Mouse (Mus musculus): Measurements from ENCODE around the gene Fundc1.
A peak's percentile ranks its signal among the peaks of the same experiment; 100 is the strongest.
"Not testable (repeated sequence)": the region's sequence is repeated elsewhere in the genome, so short reads cannot be mapped to it uniquely, and the experiment has no call there.

Gene Fundc1

DNA sequence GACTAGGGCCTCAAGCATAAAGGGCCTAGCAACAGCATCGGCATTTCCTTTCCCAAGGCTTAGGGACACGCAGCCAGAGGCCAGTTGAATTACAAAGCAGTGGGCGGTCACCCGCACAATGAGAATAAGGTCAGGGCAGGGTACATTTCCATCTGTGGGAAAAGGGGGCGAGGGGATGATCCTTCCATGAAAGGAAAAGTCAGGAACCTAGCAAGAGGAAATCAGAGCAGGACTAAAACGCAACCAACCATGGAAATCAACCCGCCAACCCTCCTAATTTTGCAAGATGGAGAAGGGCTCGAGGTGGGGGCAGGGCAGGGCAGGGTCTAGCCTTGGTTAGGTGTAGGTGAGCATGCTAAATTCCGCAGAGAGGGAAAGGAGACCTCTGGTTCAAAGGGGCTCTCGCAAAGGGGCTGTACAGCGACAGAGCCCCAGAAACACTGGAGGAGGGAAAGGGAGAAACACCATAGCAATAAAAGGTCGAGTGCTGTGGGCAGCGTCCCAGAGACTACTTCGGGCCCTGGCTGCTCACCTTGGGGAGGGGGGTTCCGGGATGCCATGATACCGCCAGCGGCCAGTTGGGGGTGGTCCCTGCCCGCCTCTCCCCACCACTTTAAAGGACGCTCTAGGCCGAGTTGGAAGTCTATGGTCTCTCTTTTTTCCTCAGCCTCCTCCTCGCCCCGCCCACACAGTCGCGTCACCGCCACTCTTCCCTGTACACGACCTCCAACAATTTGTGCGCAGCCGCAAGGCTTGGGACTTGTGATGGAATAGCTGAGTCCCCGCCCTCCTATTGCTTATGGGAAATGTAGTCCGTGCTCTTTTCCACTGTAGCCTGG, at the start of gene Fundc1:
Fundc1 (minus strand) TSS at position 705 of the 839 bp plus-strand sequence.
- peak; percentile 92 to 94 for DNase-seq (ENCODE audit: low spot score in 2 of 2)

DNA sequence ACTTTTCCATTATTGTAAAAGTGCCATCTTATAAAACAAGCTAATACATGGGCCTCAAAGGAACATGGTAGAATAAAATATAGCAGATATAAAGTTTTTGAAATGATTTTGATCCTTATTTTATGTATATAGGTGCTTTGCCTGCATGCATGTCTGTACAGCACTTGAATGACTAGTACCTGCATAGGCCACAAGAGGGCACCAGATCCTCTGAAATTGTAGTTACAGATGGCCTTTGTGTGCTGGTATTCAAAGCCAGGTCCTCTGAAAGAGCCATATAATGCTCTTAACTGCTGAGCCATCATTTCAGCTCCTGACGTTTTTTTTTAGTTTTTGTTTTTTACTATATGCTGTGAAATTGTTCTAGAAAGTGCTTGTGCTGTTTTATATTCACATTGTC, 39.1 kb upstream of the Fundc1 start:
- no peak for DNase-seq (ENCODE audit: low spot score in 2 of 2)

DNA sequence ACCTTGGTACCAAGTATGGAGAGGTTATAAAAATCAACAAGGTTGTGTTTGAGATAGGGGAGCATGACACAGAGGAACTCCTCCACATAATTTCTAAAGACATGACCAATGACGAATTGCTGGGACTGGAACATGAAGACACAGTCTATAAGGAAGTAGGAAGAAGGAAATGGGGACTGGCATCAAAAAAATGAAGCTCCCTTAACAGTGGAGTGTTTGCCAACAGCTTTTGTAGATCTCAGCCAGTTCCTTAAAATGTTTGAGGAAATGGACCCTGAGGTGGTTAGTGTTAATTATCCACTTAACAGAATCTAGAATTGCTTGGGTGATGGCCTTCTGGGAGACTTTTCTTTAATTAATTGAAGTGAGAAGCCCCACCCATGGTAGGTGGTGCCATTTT, 36.6 kb upstream of the Fundc1 start:
- no peak for DNase-seq (ENCODE audit: low spot score in 2 of 2)

DNA sequence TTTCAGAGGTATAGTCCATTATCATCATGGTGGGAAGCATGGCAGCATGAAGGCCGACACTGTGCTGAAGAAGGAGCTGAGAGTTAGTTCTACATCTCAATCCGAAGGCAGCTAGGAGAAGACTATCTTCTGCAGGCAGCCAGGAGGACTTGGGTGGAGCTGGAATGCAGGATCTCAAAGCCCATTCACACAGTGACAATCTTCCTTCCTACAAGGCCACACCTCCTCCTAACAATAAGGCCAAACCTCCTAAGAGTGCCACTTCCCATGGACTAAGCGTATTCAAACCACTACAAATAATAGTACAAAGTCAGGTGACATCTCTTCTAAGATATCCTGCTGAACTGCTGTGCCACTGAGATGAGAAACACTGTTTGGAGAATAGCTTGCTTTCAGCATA, 35.5 kb upstream of the Fundc1 start:
- no peak for DNase-seq (ENCODE audit: low spot score in 2 of 2)

GRCm38 (mm10) chrX:17593331-17593730, 21.2 kb upstream of the Fundc1 start:
- no peak for DNase-seq (ENCODE audit: low spot score in 2 of 2)

DNA sequence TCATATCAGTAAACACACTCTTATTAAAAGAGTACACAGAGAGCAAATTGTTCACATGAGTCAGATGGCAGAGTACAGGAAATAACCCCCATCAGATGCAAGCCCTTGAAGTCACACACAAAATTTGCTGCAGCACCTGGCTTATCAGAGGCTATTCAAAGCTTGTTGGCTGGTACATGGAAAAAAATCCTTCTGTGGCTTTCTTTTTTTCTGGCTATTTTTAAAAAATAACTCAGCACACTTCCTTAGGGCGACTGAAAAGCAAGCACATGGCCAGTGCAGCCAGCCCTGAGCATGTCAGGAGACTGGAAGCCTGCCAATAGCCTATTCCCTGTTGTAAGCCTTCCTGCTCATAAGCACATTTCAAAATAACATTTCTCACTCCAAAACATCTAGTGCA, 18.6 kb upstream of the Fundc1 start:
- peak in 1 of 2 experiments; percentile 6 for DNase-seq (ENCODE audit: low spot score in 2 of 2)

GRCm38 (mm10) chrX:17571271-17571620, 879 bp downstream of the Fundc1 start:
- DNase-seq (ENCODE audit: low spot score in 2 of 2), result no peak

DNA sequence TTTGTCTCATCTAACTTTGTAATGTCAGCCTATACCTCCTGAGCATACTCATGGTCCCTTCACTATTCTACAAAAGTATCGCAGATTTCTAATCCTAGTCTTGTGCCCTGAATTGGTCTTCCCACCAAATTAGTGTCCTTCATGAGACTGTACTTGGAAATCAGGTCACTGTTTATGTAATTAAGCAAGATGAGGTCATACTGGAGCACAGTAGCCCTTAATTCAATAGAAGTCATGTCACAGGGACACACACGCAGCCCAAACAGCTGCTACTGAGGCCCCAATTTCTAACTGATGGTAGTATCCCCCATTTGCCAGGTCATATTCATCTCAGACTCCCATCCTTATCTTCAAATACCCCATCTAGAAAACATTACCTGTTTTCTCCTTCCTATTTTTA, 3.5 kb downstream of the Fundc1 start:
- DNase-seq (ENCODE audit: low spot score in 2 of 2), result no peak

DNA sequence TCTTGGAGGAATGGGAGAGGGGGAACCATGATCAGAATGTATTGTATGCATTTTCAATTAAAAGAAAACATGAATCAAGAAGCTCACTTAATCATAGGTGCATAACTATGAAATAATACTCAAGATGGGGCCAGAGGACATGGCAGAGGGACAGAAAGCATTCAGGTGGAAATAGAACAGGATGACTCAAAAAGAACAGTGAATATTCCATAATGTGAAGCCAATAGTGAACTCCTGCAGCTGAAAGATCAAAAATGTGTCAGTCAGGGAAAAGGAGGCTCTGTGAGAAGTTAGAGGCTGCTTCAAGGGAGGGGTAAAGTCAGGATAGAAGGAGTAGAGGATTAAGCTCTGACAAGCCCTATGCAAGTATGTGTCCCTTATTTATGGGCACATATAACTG, 6.4 kb downstream of the Fundc1 start:
- no peak for DNase-seq (ENCODE audit: low spot score in 2 of 2)

- no peak for DNase-seq (ENCODE audit: low spot score in 2 of 2)
Observed at GRCm38 (mm10) chrX:17564732-17565131, 7.4 kb downstream of the Fundc1 start.

DNA sequence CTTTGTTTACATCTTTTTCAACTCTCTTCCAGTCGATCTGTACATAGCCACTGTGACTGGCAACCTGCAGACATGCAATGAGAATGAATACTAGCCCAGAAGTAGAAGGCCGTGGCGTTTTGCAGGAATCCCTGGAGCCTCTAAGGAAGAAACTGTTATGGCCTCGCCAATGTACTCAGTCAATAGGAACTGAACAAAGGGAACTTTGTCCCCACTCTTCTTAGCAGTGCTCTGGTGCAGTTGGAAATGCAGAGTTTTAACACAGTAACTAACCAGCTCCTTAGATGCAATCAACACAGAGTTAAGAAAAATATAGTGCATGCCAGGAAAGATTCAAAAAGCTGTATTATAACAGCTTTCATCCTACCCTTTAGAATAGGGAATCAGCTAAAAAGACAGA, 13.4 kb downstream of the Fundc1 start:
- no peak for DNase-seq (ENCODE audit: low spot score in 2 of 2)

GRCm38 (mm10) chrX:17554488-17554887, 17.6 kb downstream of the Fundc1 start:
- DNase-seq (ENCODE audit: low spot score in 2 of 2), result no peak

DNA sequence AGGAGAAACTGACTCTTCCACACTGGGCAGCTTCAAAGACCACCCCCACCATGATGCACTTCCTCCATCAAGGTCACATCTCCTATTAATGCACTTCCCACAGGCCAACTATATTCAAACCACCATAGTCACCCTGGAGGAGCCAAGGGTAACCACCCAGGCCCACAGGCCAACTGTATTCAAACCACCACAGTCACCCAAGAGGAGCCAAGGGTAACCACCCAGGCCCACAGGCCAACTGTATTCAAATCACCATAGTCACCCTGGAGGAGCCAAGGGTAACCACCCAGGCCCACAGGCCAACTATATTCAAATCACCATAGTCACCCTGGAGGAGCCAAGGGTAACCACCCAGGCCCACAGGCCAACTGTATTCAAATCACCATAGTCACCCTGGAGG, 20.5 kb downstream of the Fundc1 start:
- DNase-seq (ENCODE audit: low spot score in 2 of 2), result not testable (repeated sequence)

- DNase-seq (ENCODE audit: low spot score in 2 of 2), result no peak
Observed at GRCm38 (mm10) chrX:17547143-17547806, 24.9 kb downstream of the Fundc1 start.

- no peak for DNase-seq (ENCODE audit: low spot score in 2 of 2)
Observed at GRCm38 (mm10) chrX:17544860-17545492, 27.1 kb downstream of the Fundc1 start.

DNA sequence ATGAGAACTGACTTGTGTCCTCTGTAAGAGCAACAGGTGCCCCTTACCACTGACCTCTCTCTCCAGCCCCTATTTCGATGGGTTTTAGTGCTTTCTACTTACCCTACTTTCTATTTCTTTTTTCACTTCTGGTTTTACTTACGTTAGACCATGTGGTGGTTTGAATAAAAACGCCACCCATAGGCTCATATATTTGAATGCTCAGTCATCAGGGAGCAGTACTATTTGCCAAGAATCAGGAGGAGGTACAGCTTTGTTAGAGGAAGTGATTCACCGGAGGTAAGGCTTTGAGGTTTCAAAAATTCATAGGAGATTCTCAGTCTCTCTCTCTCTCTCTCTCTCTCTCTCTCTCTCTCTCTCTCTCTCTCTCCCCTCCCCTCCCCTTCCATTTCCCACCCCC, 34.4 kb downstream of the Fundc1 start:
- DNase-seq (ENCODE audit: low spot score in 2 of 2), result no peak

- no peak for DNase-seq (ENCODE audit: low spot score in 2 of 2)
Observed at GRCm38 (mm10) chrX:17527008-17527407, 45.1 kb downstream of the Fundc1 start.

DNA sequence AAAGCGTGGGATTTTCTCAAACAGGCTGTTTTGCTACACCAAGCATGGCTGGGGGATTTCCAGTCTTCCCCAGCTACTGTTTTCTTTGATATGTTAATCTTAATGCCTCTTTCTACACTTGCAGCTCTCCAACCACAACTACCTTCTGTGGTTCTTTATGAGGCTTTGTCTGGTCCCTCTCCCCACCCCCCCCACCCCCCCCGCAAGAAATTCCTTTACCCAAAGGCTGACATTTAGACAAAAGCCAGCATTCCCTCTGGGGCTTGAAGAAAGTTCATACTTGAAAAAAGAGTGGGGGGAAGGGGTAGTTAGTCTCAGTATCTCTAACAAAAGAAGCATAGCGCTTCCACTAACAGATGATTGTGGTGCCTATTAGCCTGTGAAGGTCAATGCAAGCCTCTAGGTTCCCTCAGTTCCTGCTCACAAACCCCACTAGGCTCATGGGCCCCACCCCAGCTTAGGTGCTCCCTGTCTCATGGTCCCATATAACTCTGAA, 50.9 kb downstream of the Fundc1 start:
- no peak for DNase-seq (ENCODE audit: low spot score in 2 of 2)

DNA sequence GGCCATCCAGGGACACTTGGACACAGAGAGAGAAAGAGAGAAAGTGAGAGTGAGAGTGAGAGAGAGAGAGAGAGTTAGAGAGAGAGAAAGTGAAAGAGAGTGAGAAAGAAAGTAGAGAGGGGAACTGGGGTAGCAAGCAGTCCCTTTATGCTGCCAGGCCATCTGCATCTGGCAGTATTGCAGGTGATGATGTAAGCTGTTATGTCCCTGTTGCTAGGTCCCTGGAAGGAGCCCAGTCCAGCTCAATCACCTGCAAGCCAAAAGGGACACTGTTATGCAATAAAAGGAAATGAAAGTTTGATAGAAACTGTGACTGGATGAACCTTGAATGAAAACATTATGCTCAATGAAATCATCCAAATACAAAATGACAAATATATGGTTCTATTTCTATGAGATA, 52.0 kb downstream of the Fundc1 start:
- no peak for DNase-seq (ENCODE audit: low spot score in 2 of 2)

DNA sequence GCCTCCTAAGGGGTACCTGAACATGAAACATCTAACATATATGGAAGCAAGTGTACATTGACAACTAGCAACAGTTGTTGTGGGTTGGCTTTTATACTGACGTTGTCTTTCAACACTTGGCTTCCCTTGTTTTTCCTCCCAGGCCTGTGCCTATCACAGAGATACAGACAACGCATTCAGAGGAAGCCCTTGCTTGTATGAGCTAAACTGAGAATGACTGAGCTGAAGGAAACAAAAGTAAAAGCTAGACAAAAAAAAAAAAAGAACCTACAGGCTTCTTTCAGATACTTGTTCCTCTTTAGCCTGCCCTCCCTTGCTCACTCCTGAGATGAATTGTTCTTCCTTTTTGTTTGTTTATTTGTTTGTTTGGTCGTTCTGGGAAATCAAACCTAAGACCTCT, 58.1 kb downstream of the Fundc1 start:
- no peak for DNase-seq (ENCODE audit: low spot score in 2 of 2)

GRCm38 (mm10) chrX:17512021-17512602, 60.0 kb downstream of the Fundc1 start:
- no peak for DNase-seq (ENCODE audit: low spot score in 2 of 2)
